Mouse (Mus musculus) heart, postnatal 0 days (tissue): ENCODE measurements at regions not wholly inside any gene's neighbourhood (a gene's known extent, or its start where the extent isn't known, plus 50 kb on each side); places are given as distances from the start of the nearest gene placed in this dataset.

Experiments
- CTCF ChIP-seq: IDR thresholded peaks from 2 replicates; pipeline ENCODE4 v1.5.1; 2016; ENCODE audit warnings: antibody characterized with exemption, control low read depth, low read depth
- EP300 ChIP-seq: IDR thresholded peaks from 2 replicates; pipeline ENCODE4 v1.6.1; 2016; ENCODE audit warnings: antibody characterized with exemption, low read depth

DNA sequence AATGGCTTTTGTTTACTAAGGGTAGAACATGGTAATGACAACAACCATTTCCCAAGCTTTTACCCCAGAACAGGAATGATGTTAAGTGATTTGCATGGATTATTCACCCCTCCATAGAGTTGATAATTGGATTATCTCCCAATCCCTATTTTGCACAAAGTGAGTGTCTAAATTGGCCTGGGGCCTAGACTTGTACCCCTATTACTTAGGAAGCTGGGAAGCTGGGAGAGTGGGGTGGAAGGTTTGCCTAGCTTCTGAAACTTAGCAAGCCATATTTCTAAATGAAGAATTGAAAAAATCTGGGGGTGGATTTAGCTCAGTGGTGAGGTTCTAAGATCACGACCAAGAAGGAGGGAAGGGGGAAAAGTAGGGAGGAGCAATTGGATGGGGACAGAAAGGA lies 289.9 kb downstream of the Rngtt start:
- TF ChIP-seq EP300 (no peak), CTCF (no peak)
